Mouse (Mus musculus) heart, adult 10 weeks (tissue): ENCODE measurements around the gene Cadm2. TPM values are rescaled to one million over a fixed set of nuclear protein-coding genes. Genes with fewer than 3 reads are reported as not detected.

Experiments used
- polyA plus RNA-seq: library from polyadenylated mRNA; stranded (reverse); fragments of 350-450 nt; fragmentation: Illumina TruSeq; extraction: RNeasy Lipid Tissue Mini Kit (QIAGEN cat#74804); gene quantifications from one replicate; pipeline ENCODE4 v1.2.3, GENCODE M21; 2014; ENCODE audit warnings: low read depth, low replicate concordance

Cadm2 gene
- 1.1 TPM for polyA plus RNA-seq

DNA sequence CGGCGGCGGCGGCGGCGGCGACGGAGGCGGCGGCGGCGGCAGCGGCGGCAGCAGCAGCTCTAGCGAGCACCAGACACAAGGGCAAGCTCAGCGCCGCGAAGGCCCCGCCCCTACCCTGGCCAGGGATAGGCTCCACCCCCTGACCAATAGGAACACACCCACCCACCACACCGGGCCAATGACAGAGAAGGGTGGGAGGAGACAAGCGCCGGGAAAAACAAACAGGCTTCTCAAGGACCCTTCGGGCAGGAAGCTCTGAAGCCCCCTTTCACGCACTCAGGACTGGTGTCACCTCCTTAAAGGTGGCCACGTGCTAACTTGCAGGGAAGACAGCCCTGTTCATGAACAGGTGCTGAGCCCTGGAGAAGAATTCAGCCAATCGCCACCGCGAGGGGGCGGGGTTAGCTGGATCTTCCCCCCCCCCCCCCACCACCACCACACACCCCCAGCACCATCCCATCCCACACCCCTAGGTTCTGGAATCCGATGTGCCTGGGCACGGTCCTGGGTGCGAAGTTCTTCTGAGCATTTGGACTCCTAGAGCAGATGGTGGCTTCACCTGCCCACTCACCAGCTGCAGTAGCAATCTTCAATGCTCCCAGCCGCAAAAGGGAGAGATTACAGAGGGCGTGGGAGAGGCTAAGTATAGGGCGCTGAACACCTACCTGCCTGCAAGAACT lies at the start of gene Cadm2:
Gene Cadm2, minus strand, starts transcription at position 83 of the 680 bp plus-strand sequence.

